Comparison of ENCODE assay signal across 9 mouse cellular contexts in genomic region chr5:37895441-37896336, GRCm38 (mm10).
DNase-seq lines count a peak whose midpoint lies in the region; ATAC-seq and TF ChIP-seq lines count a peak whose summit lies in the region.
"Had no signal": no experiment of that assay in that cellular context is flagged by ENCODE, and none has a peak within 500 bp of the region (broad histone marks: within the 10 kb centered on the region; RNA-seq: fewer than 3 reads in every experiment).

No protein-coding gene starts in this region.

- no peak for DNase-seq in gastrocnemius, adult 2 months
- no peak for DNase-seq in gastrocnemius, postnatal 10 days
- no peak for DNase-seq in lung, postnatal 0 days (ENCODE audit: low spot score)
- no peak for DNase-seq in lung, postnatal 10 days
- DNase-seq in hindbrain, postnatal 0 days (ENCODE audit: low spot score) = peak; percentile 46
- peak; percentile 74 for DNase-seq in retina, embryonic 14.5 days (ENCODE audit: low spot score)
- DNase-seq in spleen, postnatal 4 days (ENCODE audit: low spot score in 2 of 2) = no peak
- DNase-seq in thymus, postnatal 10 days (ENCODE audit: low spot score in 2 of 2) = no peak
- DNase-seq: gastrocnemius, postnatal 14 days had no signal

- H3K9ac ChIP-seq in lung, postnatal 0 days (replicated peaks; ENCODE audit: low read depth) = no peak overlapping the region
- H3K9ac ChIP-seq in hindbrain, postnatal 0 days (replicated peaks; ENCODE audit: low read length) = no peak overlapping the region

- ATAC-seq in lung, postnatal 0 days = no peak
- ATAC-seq in hindbrain, postnatal 0 days = no peak

- no peaks in the 10 kb centered on the region for H3K9me3 ChIP-seq in lung, postnatal 0 days (ENCODE audit: low read length)
- no peaks in the 10 kb centered on the region for H3K9me3 ChIP-seq in hindbrain, postnatal 0 days (ENCODE audit: low read length)

- TF ChIP-seq EP300 in lung, postnatal 0 days (IDR thresholded peaks at IDR 0.05) = no peak

- peak; percentile 18; the same call in 1 of the 2 replicates for TF ChIP-seq CTCF in gastrocnemius, adult 2 months (IDR thresholded peaks at IDR 0.05)
- peak; percentile 35 for TF ChIP-seq CTCF in lung, postnatal 0 days (IDR thresholded peaks at IDR 0.05)
- TF ChIP-seq CTCF in hindbrain, postnatal 0 days (IDR thresholded peaks at IDR 0.05; ENCODE audit: low read depth) = peak; percentile 50

- H3K4me2 ChIP-seq in lung, postnatal 0 days (replicated peaks; ENCODE audit: low read depth, low read length) = no peak overlapping the region
- no peak overlapping the region for H3K4me2 ChIP-seq in hindbrain, postnatal 0 days (ENCODE audit: low read depth, low read length)

- intact Hi-C loops in gastrocnemius, adult 2 months (cut with DNase I) = no loop called here

- H3K36me3 ChIP-seq in lung, postnatal 0 days (ENCODE audit: insufficient read depth, low read length) = no peaks in the 10 kb centered on the region
- no peaks in the 10 kb centered on the region for H3K36me3 ChIP-seq in hindbrain, postnatal 0 days (ENCODE audit: insufficient read depth, low read length)

- no peak overlapping the region for H3K27ac ChIP-seq in gastrocnemius, adult 2 months
- H3K27ac ChIP-seq in lung, postnatal 0 days (ENCODE audit: low read length) = no peak overlapping the region
- H3K27ac ChIP-seq in hindbrain, postnatal 0 days = no peak overlapping the region

- peaks cover 3% of the 10 kb centered on the region; the same call in 1 of the 2 replicates for H3K4me1 ChIP-seq in lung, postnatal 0 days (ENCODE audit: insufficient read depth, low read depth, low read length)
- peaks cover 6% of the 10 kb centered on the region; the same call in 1 of the 2 replicates for H3K4me1 ChIP-seq in hindbrain, postnatal 0 days (ENCODE audit: insufficient read depth, low read length)

- no peak overlapping the region for H3K4me3 ChIP-seq in gastrocnemius, adult 2 months
- H3K4me3 ChIP-seq in lung, postnatal 0 days (ENCODE audit: low read depth, low read length) = no peak overlapping the region
- no peak overlapping the region for H3K4me3 ChIP-seq in hindbrain, postnatal 0 days (ENCODE audit: low read length)

- peaks cover 12% of the 10 kb centered on the region for H3K27me3 ChIP-seq in lung, postnatal 0 days (replicated peaks; ENCODE audit: insufficient read depth, low read length)
- H3K27me3 ChIP-seq in hindbrain, postnatal 0 days (ENCODE audit: insufficient read depth, low read length) = peaks cover 53% of the 10 kb centered on the region

- WGBS in lung, postnatal 0 days = 7% methylated on average over 19 of the region's 19 CpGs
- WGBS in hindbrain, postnatal 0 days = 11% methylated on average over 19 of the region's 19 CpGs

Comparison
In these comparisons a context has a peak if more than half of its experiments do, and no peak if none do; other contexts are left out.
1. DNase-seq: peak in hindbrain, postnatal 0 days (single experiment) and retina, embryonic 14.5 days (single experiment); none in gastrocnemius, adult 2 months (single experiment), gastrocnemius, postnatal 10 days (single experiment), lung, postnatal 0 days (single experiment), lung, postnatal 10 days (single experiment), spleen, postnatal 4 days (0 of 2) and thymus, postnatal 10 days (0 of 2).
2. Peak in every context shown above with its lines, with median percentiles within 50 percentile points of each other: CTCF ChIP-seq.